Mouse (Mus musculus) heart, adult 2 months (tissue): Measurements from ENCODE around the gene Wbp1l.

Source experiments
- CTCF ChIP-seq: fragments of 200-600 bp; IDR thresholded peaks from 2 replicates; pipeline ENCODE4 v1.8.1; 2022; ENCODE audit warnings: antibody characterized with exemption, mild to moderate bottlenecking, moderate library complexity
- POLR2A ChIP-seq: fragments of 200-500 bp; IDR thresholded peaks from 2 replicates; pipeline ENCODE4 v1.6.1; 2011; ENCODE audit warnings: mild to moderate bottlenecking, low read depth, low read length, control low read depth; ENCODE audit not compliant: insufficient read depth

DNA sequence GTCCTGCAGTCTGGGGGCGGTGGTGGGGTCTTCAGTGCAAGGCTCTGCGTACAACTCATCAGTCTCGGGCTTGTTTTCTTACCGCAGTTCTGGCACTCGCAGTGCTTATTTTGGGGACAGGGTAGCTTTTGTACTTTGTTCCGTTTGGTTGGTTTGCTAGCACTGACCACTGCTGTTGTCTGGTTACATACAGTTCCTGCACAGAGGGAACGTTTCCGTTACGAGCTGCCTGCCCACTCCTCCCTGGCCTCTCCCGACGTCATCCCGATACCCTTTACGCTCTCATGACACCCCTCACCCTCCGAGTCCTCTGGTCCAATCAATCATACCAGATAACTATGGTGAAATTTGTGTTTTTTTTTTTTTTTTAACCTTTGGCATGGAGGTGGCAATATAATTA is 2.6 kb downstream of the Wbp1l start:
- no peak for TF ChIP-seq CTCF
- no peak for TF ChIP-seq POLR2A
